Mouse (Mus musculus): ENCODE data around the gene Snapc5.
"Not testable (repeated sequence)": the region's sequence is repeated elsewhere in the genome, so short reads cannot be mapped to it uniquely, and the experiment has no call there.

The Snapc5 gene

GRCm38 (mm10) chr9:64198763-64199418 is 19.8 kb downstream of the Snapc5 start:
- not testable (repeated sequence) for DNase-seq (ENCODE audit: low read depth, low spot score)

- DNase-seq (ENCODE audit: low read depth, low spot score), result no peak
Observed at GRCm38 (mm10) chr9:64199897-64200296, 20.8 kb downstream of the Snapc5 start.

- DNase-seq (ENCODE audit: low read depth, low spot score), result no peak
Observed at GRCm38 (mm10) chr9:64202331-64202730, 23.3 kb downstream of the Snapc5 start.

GRCm38 (mm10) chr9:64202866-64203265 is 23.8 kb downstream of the Snapc5 start:
- DNase-seq (ENCODE audit: low read depth, low spot score), result no peak

GRCm38 (mm10) chr9:64207509-64208084 is 28.5 kb downstream of the Snapc5 start:
- DNase-seq (ENCODE audit: low read depth, low spot score), result no peak

GRCm38 (mm10) chr9:64214452-64214851 is 35.4 kb downstream of the Snapc5 start:
- no peak for DNase-seq (ENCODE audit: low read depth, low spot score)

GRCm38 (mm10) chr9:64216090-64216489 is 37.0 kb downstream of the Snapc5 start:
- DNase-seq (ENCODE audit: low read depth, low spot score), result no peak

- DNase-seq (ENCODE audit: low read depth, low spot score), result no peak
Observed at GRCm38 (mm10) chr9:64216641-64217040, 37.6 kb downstream of the Snapc5 start.

GRCm38 (mm10) chr9:64217887-64218286 is 38.8 kb downstream of the Snapc5 start:
- DNase-seq (ENCODE audit: low read depth, low spot score), result no peak

- no peak for DNase-seq (ENCODE audit: low read depth, low spot score)
Observed at GRCm38 (mm10) chr9:64219305-64219704, 40.2 kb downstream of the Snapc5 start.

GRCm38 (mm10) chr9:64219772-64220420 is 40.8 kb downstream of the Snapc5 start:
- no peak for DNase-seq (ENCODE audit: low read depth, low spot score)

- no peak for DNase-seq (ENCODE audit: low read depth, low spot score)
Observed at GRCm38 (mm10) chr9:64220603-64221002, 41.5 kb downstream of the Snapc5 start.

GRCm38 (mm10) chr9:64221480-64221879 is 42.4 kb downstream of the Snapc5 start:
- DNase-seq (ENCODE audit: low read depth, low spot score), result no peak

- DNase-seq (ENCODE audit: low read depth, low spot score), result no peak
Observed at GRCm38 (mm10) chr9:64222098-64222497, 43.0 kb downstream of the Snapc5 start.

- no peak for DNase-seq (ENCODE audit: low read depth, low spot score)
Observed at GRCm38 (mm10) chr9:64225805-64226204, 46.7 kb downstream of the Snapc5 start.

GRCm38 (mm10) chr9:64227736-64228135 is 48.7 kb downstream of the Snapc5 start:
- DNase-seq (ENCODE audit: low read depth, low spot score), result peak; percentile 44

GRCm38 (mm10) chr9:64228972-64229371 is 49.9 kb downstream of the Snapc5 start:
- no peak for DNase-seq (ENCODE audit: low read depth, low spot score)

GRCm38 (mm10) chr9:64231171-64231570 is 52.1 kb downstream of the Snapc5 start:
- DNase-seq (ENCODE audit: low read depth, low spot score), result no peak

GRCm38 (mm10) chr9:64231674-64232073 is 52.6 kb downstream of the Snapc5 start:
- DNase-seq (ENCODE audit: low read depth, low spot score), result no peak

- no peak for DNase-seq (ENCODE audit: low read depth, low spot score)
Observed at GRCm38 (mm10) chr9:64232257-64232957, 53.3 kb downstream of the Snapc5 start.

All from CD4-positive helper T cell, adult 2 months (primary cell).